Mouse (Mus musculus) heart, embryonic 12.5 days (tissue): ENCODE data around the gene Eif4e3. TPM values are rescaled to one million over a fixed set of nuclear protein-coding genes. Genes with fewer than 3 reads are reported as not detected.

Experiments
- polyA plus RNA-seq: library from polyadenylated mRNA; unstranded; fragments of >200 nt; fragmentation: Nextera tagmentation; extraction: Ambion mirVana; gene quantifications from 2 replicates; pipeline ENCODE4 v1.2.1, GENCODE M21; 2016

Eif4e3 gene
- polyA plus RNA-seq, 1 experiment from 2014 or later = 5.6 TPM

Other genes with a start within 250 kb of the Eif4e3 start
- 91.1 and 94.2 TPM in 2 replicates for gene Foxp1, start 144.1 kb downstream of the Eif4e3 start, polyA plus RNA-seq
- 2.6 and 2.7 TPM in 2 replicates for gene Gm20696, start within 50 bp of the Eif4e3 start, polyA plus RNA-seq
- gene Gpr27, start 25.9 kb upstream of the Eif4e3 start, polyA plus RNA-seq = 1.3 and 1.6 TPM in 2 replicates
- not detected in 2 replicates for gene Prok2, start 59.6 kb upstream of the Eif4e3 start, polyA plus RNA-seq